18 mouse cellular contexts compared by ENCODE assay signal in the genomic region with DNA sequence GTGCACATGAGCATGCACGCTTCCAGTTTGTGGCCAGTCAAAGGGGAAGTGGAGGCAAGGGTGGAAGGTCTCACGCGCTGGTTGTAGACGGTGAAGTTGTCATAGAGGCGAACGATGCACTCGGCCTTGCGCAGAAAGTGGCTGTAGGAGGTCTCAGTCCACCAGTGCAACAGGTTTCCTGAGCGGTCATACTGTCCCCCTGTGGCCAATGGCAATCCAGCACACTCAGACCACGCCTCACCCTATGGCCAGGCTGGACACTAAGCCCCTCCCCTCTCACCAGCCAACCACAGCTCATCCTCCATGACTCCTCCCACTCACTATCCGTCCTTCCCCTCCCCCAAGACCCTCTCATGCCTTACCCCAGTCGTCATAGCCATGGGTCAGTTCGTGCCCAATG. TPM values are rescaled to one million over a fixed set of nuclear protein-coding genes. Genes with fewer than 3 reads are reported as not detected.
A peak's percentile ranks its signal among the peaks of the same experiment; 100 is the strongest.
DNase-seq lines count a peak whose midpoint lies in the region; ATAC-seq and TF ChIP-seq lines count a peak whose summit lies in the region.
"Had no signal": no experiment of that assay in that cellular context is flagged by ENCODE, and none has a peak within 500 bp of the region (broad histone marks: within the 10 kb centered on the region; RNA-seq: fewer than 3 reads in every experiment).

No protein-coding gene starts in this region.

- H3K36me3 ChIP-seq in intestine, postnatal 0 days (ENCODE audit: control insufficient read depth, insufficient read depth), result no peaks in the 10 kb centered on the region
- H3K36me3 ChIP-seq in intestine, embryonic 15.5 days, result no peaks in the 10 kb centered on the region
- no peaks in the 10 kb centered on the region for H3K36me3 ChIP-seq in testis, adult 2 months (ENCODE audit: control insufficient read depth, insufficient read depth, low read length)
- no peaks in the 10 kb centered on the region for H3K36me3 ChIP-seq in megakaryocyte, embryonic 14.5 days (replicated peaks; ENCODE audit: low read length)
- H3K36me3 ChIP-seq: G1E; liver, embryonic 13.5 days had no signal

- TF ChIP-seq POLR2A in testis, adult 2 months (IDR thresholded peaks at IDR 0.05; ENCODE audit: control insufficient read depth, low read depth, low read length), result peak; percentile 59

- no peak for DNase-seq in testis, postnatal 10 days (ENCODE audit: low spot score)
- DNase-seq in adrenal gland, adult (ENCODE audit: inconsistent age in 2 of 2, low spot score in 1 of 2), result no peak
- DNase-seq in spleen, adult 18-20 months, result no peak
- DNase-seq: adrenal gland, postnatal 36 days; heart, adult 18-20 months; heart, postnatal 10 days; liver, embryonic 13.5 days; lung, postnatal 4 days had no signal

- peaks cover 31% of the 10 kb centered on the region for H3K27me3 ChIP-seq in intestine, postnatal 0 days (replicated peaks; ENCODE audit: control insufficient read depth, insufficient read depth, low read length)
- H3K27me3 ChIP-seq in intestine, embryonic 15.5 days (replicated peaks), result peaks cover 57% of the 10 kb centered on the region
- no peaks in the 10 kb centered on the region for H3K27me3 ChIP-seq in testis, adult 2 months (ENCODE audit: control insufficient read depth, insufficient read depth, low read length)
- peaks cover 97% of the 10 kb centered on the region for H3K27me3 ChIP-seq in megakaryocyte, embryonic 14.5 days (replicated peaks)

- H3K9ac ChIP-seq in intestine, postnatal 0 days (ENCODE audit: low read depth, low read length), result no peak overlapping the region
- H3K9ac ChIP-seq in intestine, embryonic 15.5 days, result no peak overlapping the region
- H3K9ac ChIP-seq: liver, embryonic 13.5 days had no signal

- H3K27ac ChIP-seq in intestine, postnatal 0 days (ENCODE audit: low read depth, low read length), result no peak overlapping the region
- H3K27ac ChIP-seq in intestine, embryonic 15.5 days, result no peak overlapping the region
- no peak overlapping the region for H3K27ac ChIP-seq in testis, adult 2 months (ENCODE audit: control insufficient read depth, insufficient read depth, low read depth, low read length)
- H3K27ac ChIP-seq: liver, embryonic 13.5 days had no signal

- 36% methylated on average over 13 of the region's 13 CpGs for WGBS in intestine, postnatal 0 days
- WGBS in intestine, embryonic 15.5 days, result 30% methylated on average over 13 of the region's 13 CpGs

- H3K4me1 ChIP-seq in intestine, postnatal 0 days (replicated peaks; ENCODE audit: control insufficient read depth, insufficient read depth, low read length), result no peaks in the 10 kb centered on the region
- H3K4me1 ChIP-seq in intestine, embryonic 15.5 days (replicated peaks), result peaks cover 9% of the 10 kb centered on the region
- peaks cover 24% of the 10 kb centered on the region for H3K4me1 ChIP-seq in testis, adult 2 months (ENCODE audit: control insufficient read depth, insufficient read depth, low read length)
- peaks cover 13% of the 10 kb centered on the region for H3K4me1 ChIP-seq in megakaryocyte, embryonic 14.5 days

- H3K9me3 ChIP-seq in intestine, postnatal 0 days (ENCODE audit: control insufficient read depth), result no peaks in the 10 kb centered on the region
- no peaks in the 10 kb centered on the region for H3K9me3 ChIP-seq in intestine, embryonic 15.5 days
- H3K9me3 ChIP-seq in megakaryocyte, embryonic 14.5 days, result no peaks in the 10 kb centered on the region
- H3K9me3 ChIP-seq: liver, embryonic 13.5 days had no signal

- H3K4me3 ChIP-seq in intestine, postnatal 0 days (ENCODE audit: low read depth, low read length), result no peak overlapping the region
- H3K4me3 ChIP-seq in intestine, embryonic 15.5 days (replicated peaks), result no peak overlapping the region
- H3K4me3 ChIP-seq in testis, adult 2 months (ENCODE audit: control insufficient read depth, low read depth, low read length), result no peak overlapping the region
- H3K4me3 ChIP-seq in megakaryocyte, embryonic 14.5 days (replicated peaks), result peak overlapping the region; percentile 80
- H3K4me3 ChIP-seq: erythroblast, embryonic 14.5 days; liver, embryonic 13.5 days had no signal

- ATAC-seq in intestine, postnatal 0 days, result no peak
- ATAC-seq in intestine, embryonic 15.5 days, result no peak
- ATAC-seq: inflammation-experienced regulatory T-cells, adult 6 months had no signal

- no peak overlapping the region for H3K4me2 ChIP-seq in intestine, postnatal 0 days (replicated peaks; ENCODE audit: low read depth)
- no peak overlapping the region; the same call in 1 of the 2 replicates for H3K4me2 ChIP-seq in intestine, embryonic 15.5 days (replicated peaks)
- H3K4me2 ChIP-seq: liver, embryonic 13.5 days had no signal

- TF ChIP-seq CTCF in intestine, postnatal 0 days (IDR thresholded peaks at IDR 0.05; ENCODE audit: low read depth), result 0 out of 2 replicates have a peak, but pooled peaks have one; percentile 8
- TF ChIP-seq CTCF in testis, adult 2 months (IDR thresholded peaks at IDR 0.05; ENCODE audit: control insufficient read depth, insufficient read depth, insufficient replicate concordance, low read depth, low read length), result peak; percentile 15; the same call in 1 of the 2 replicates

RNA-seq across cellular contexts. Expression of a gene that starts 6.9 kb away (rescaled TPM):
- 0.64 and 0.67 TPM in 2 replicates for polyA plus RNA-seq in intestine, postnatal 0 days (2015; fragmentation: Nextera tagmentation; extraction: Ambion mirVana)
- polyA plus RNA-seq in intestine, embryonic 15.5 days (2015; fragmentation: Nextera tagmentation; extraction: Ambion mirVana), result 2.4 and 2.5 TPM in 2 replicates
- polyA plus RNA-seq in testis, adult 2 months (2012; rRNA removed), result 5.8 and 6.8 TPM in 2 replicates
- polyA plus RNA-seq in megakaryocyte, embryonic 14.5 days (2012; ENCODE audit: insufficient read depth, low replicate concordance), result not detected in 2 replicates
- polyA plus RNA-seq: erythroblast, embryonic 14.5 days; G1E; liver, embryonic 13.5 days had no signal

RNA-seq across cellular contexts. Expression of a gene that starts 24.6 kb away (rescaled TPM):
- polyA plus RNA-seq in intestine, postnatal 0 days (2015; fragmentation: Nextera tagmentation; extraction: Ambion mirVana), result 2.7 and 3.6 TPM in 2 replicates
- polyA plus RNA-seq in intestine, embryonic 15.5 days (2015; fragmentation: Nextera tagmentation; extraction: Ambion mirVana), result 0.11 TPM in 1 of 2 replicates, not detected in the other
- polyA plus RNA-seq in testis, adult 2 months (2012; rRNA removed), result 1.5 and 1.7 TPM in 2 replicates
- polyA plus RNA-seq in megakaryocyte, embryonic 14.5 days (2012; ENCODE audit: insufficient read depth, low replicate concordance), result not detected in 2 replicates
- polyA plus RNA-seq: cortical plate, adult 2 months; erythroblast, embryonic 14.5 days; G1E; inflammation-experienced regulatory T-cells, adult 6 months; kidney, embryonic 16.5 days; liver, embryonic 13.5 days; urinary bladder, adult 2 months had no signal

RNA-seq across cellular contexts. Expression of a gene that starts 33.7 kb away (rescaled TPM):
- polyA plus RNA-seq in intestine, postnatal 0 days (2015; fragmentation: Nextera tagmentation; extraction: Ambion mirVana), result not detected in 2 replicates
- not detected in 2 replicates for polyA plus RNA-seq in intestine, embryonic 15.5 days (2015; fragmentation: Nextera tagmentation; extraction: Ambion mirVana)
- polyA plus RNA-seq in testis, adult 2 months (2012; rRNA removed), result 19.1 and 25.3 TPM in 2 replicates
- polyA plus RNA-seq in megakaryocyte, embryonic 14.5 days (2012; ENCODE audit: insufficient read depth, low replicate concordance), result not detected in 2 replicates
- polyA plus RNA-seq: erythroblast, embryonic 14.5 days; G1E; inflammation-experienced regulatory T-cells, adult 6 months; kidney, embryonic 16.5 days; liver, embryonic 13.5 days; urinary bladder, adult 2 months had no signal

RNA-seq across cellular contexts. Expression of a gene that starts 41.0 kb away (rescaled TPM):
- polyA plus RNA-seq in intestine, postnatal 0 days (2015; fragmentation: Nextera tagmentation; extraction: Ambion mirVana), result not detected in 2 replicates
- polyA plus RNA-seq in intestine, embryonic 15.5 days (2015; fragmentation: Nextera tagmentation; extraction: Ambion mirVana), result not detected in 2 replicates
- polyA plus RNA-seq in testis, adult 2 months (2012; rRNA removed), result 0.02 and 0.08 TPM in 2 replicates
- not detected in 2 replicates for polyA plus RNA-seq in megakaryocyte, embryonic 14.5 days (2012; ENCODE audit: insufficient read depth, low replicate concordance)
- polyA plus RNA-seq: cortical plate, adult 2 months; erythroblast, embryonic 14.5 days; G1E; inflammation-experienced regulatory T-cells, adult 6 months; urinary bladder, adult 2 months had no signal

RNA-seq across cellular contexts. Expression of a gene that starts 48.0 kb away (rescaled TPM):
- polyA plus RNA-seq in intestine, postnatal 0 days (2015; fragmentation: Nextera tagmentation; extraction: Ambion mirVana), result 1,275 and 1,389 TPM in 2 replicates
- polyA plus RNA-seq in intestine, embryonic 15.5 days (2015; fragmentation: Nextera tagmentation; extraction: Ambion mirVana), result 113 and 131 TPM in 2 replicates
- polyA plus RNA-seq in testis, adult 2 months (2012; rRNA removed), result 0.17 and 0.19 TPM in 2 replicates
- not detected in 2 replicates for polyA plus RNA-seq in megakaryocyte, embryonic 14.5 days (2012; ENCODE audit: insufficient read depth, low replicate concordance)
- polyA plus RNA-seq: cortical plate, adult 2 months; erythroblast, embryonic 14.5 days; G1E; inflammation-experienced regulatory T-cells, adult 6 months; liver, embryonic 13.5 days had no signal

Comparison
In these comparisons a context has a peak if more than half of its experiments do, and no peak if none do; other contexts are left out.
1. RNA of a gene that starts 33.7 kb away (polyA plus RNA-seq): 19.1 to 25.3 TPM in testis, adult 2 months; not detected in intestine, embryonic 15.5 days, not detected in intestine, postnatal 0 days and not detected in megakaryocyte, embryonic 14.5 days; every median in the first group is over 10 times any median in the second.